Mouse (Mus musculus) heart, embryonic 11.5 days (tissue): ENCODE measurements around the gene Ust. TPM values are rescaled to one million over a fixed set of nuclear protein-coding genes. Genes with fewer than 3 reads are reported as not detected.

Experiments used
- ATAC-seq: fragments of 200-750 bp; cut with Nextera tagmentation; replicated peaks from 2 replicates; pipeline ENCODE4 v1.8.0; 2017; ENCODE audit warnings: moderate library complexity; ENCODE audit not compliant: insufficient number of reproducible peaks, low FRiP score, low TSS enrichment
- H3K27ac ChIP-seq: fragments of 300-500 bp; sonication (generic); 2 replicates; pipeline ENCODE4 v1.5.1; 2014; ENCODE audit warnings: mild to moderate bottlenecking, low read depth, low read length
- H3K27me3 ChIP-seq: fragments of 300-500 bp; sonication (generic); 2 replicates; pipeline ENCODE4 v1.6.1; 2014; ENCODE audit warnings: mild to moderate bottlenecking, low read length, mixed read lengths; ENCODE audit not compliant: control insufficient read depth, insufficient read depth
- H3K36me3 ChIP-seq: fragments of 300-500 bp; sonication (generic); 2 replicates; pipeline ENCODE4 v1.6.1; 2014; ENCODE audit warnings: mild to moderate bottlenecking, low read length, moderate library complexity, mixed read lengths; ENCODE audit not compliant: control insufficient read depth, insufficient read depth
- H3K4me1 ChIP-seq: fragments of 300-500 bp; sonication (generic); 2 replicates; pipeline ENCODE4 v1.6.1; 2014; ENCODE audit warnings: low read length; ENCODE audit not compliant: control insufficient read depth, insufficient read depth
- H3K4me2 ChIP-seq: fragments of 300-500 bp; sonication (generic); 2 replicates; pipeline ENCODE4 v1.6.1; 2014; ENCODE audit warnings: mild to moderate bottlenecking, moderate library complexity
- H3K4me3 ChIP-seq: fragments of 300-500 bp; sonication (generic); 2 replicates; pipeline ENCODE4 v1.5.1; 2014; ENCODE audit warnings: low read depth, low read length
- H3K9ac ChIP-seq: fragments of 300-500 bp; sonication (generic); 2 replicates; pipeline ENCODE4 v1.6.1; 2014; ENCODE audit warnings: mild to moderate bottlenecking, low read depth, low read length, moderate library complexity
- H3K9me3 ChIP-seq: fragments of 300-500 bp; sonication (generic); replicated peaks from 2 replicates; pipeline ENCODE4 v1.6.1; 2016; ENCODE audit warnings: low read length; ENCODE audit not compliant: control insufficient read depth
- WGBS: fragments of 180-500 bp; shearing (Covaris S2); extraction: QIAGEN DNeasy Blood & Tissue Kit; methylation state at CpG from one replicate; pipeline ENCODE4 v1.1.7; 2014; ENCODE audit not compliant: insufficient replicate concordance; 5-methylcytosine and 5-hydroxymethylcytosine counted together
- polyA plus RNA-seq: library from polyadenylated mRNA; unstranded; fragments of >200 nt; fragmentation: Nextera tagmentation; extraction: Ambion mirVana; gene quantifications from 2 replicates; pipeline ENCODE4 v1.2.1, GENCODE M21; 2014

Ust gene
- polyA plus RNA-seq, 1 experiment from 2014 or later: 2.5 TPM

DNA sequence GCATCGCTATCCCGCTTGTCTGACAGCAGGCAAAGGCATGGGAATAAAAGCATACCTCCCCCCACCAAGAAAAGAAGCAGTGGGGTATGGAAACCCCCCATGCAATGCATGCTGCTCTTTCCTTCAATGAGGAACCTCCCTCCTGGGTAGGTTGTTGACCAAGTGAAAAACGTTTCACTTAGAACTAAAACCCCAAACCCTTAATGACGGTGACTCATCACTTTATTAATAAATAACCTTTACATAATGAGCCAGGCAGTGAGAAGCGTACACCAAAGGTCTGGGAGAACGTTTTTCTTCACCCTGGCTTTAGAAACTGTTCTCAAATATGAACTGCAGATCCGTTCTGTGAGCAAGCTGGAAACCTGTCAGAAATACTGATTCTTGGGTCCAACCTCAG lies 130.4 kb downstream of the Ust start:
- Histone ChIP-seq H3K4me2 (no peak overlapping the region), H3K27ac (no peak overlapping the region), H3K9ac (no peak overlapping the region), H3K4me3 (no peak overlapping the region), H3K27me3 (no peaks in the 10 kb centered on the region), H3K36me3 (no peaks in the 10 kb centered on the region), H3K9me3 (no peaks in the 10 kb centered on the region), H3K4me1 (no peaks in the 10 kb centered on the region)
- 83% methylated on average over 7 of the region's 7 CpGs for WGBS
- ATAC-seq: no peak

- H3K4me2 ChIP-seq: no peak overlapping the region
- H3K27me3 ChIP-seq: no peaks in the 10 kb centered on the region
- H3K9ac ChIP-seq: no peak overlapping the region
- ATAC-seq: no peak
- H3K36me3 ChIP-seq: no peaks in the 10 kb centered on the region
- H3K9me3 ChIP-seq: no peaks in the 10 kb centered on the region
- H3K27ac ChIP-seq: no peak overlapping the region
- WGBS: 74% methylated on average over 10 of the region's 10 CpGs
- no peak overlapping the region for H3K4me3 ChIP-seq
- H3K4me1 ChIP-seq: no peaks in the 10 kb centered on the region
These were observed 148.6 kb downstream of the Ust start for GRCm38 (mm10) chr10:8369894-8370500.

- no peaks in the 10 kb centered on the region for H3K9me3 ChIP-seq
- no peaks in the 10 kb centered on the region for H3K27me3 ChIP-seq
- no peak overlapping the region for H3K27ac ChIP-seq
- no peak overlapping the region for H3K4me3 ChIP-seq
- no peaks in the 10 kb centered on the region for H3K4me1 ChIP-seq
- H3K36me3 ChIP-seq: no peaks in the 10 kb centered on the region
- no peak overlapping the region for H3K4me2 ChIP-seq
- WGBS: 52% methylated on average over 1 of the region's 1 CpGs
- ATAC-seq: no peak
- H3K9ac ChIP-seq: no peak overlapping the region
These were observed 152.8 kb downstream of the Ust start for GRCm38 (mm10) chr10:8365816-8366215.

DNA sequence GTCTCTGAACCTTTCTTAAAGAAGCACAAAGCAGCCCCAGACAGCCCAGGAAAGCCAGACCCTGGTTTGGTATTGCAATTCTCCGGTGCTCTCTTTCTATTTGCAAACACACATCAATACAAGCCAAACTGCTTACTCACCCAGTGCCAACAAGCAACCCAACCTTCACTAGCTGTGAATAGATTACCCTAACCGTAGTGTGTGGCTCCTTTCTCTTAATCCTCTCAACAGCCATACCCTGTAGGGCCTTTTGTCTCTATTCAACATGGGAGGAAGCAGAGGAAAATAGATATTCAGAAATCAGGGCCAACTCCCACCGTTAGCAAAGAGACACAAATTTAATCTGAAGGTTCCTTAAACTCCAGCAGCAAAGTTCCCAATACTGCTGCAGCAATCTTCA lies 154.4 kb downstream of the Ust start:
- WGBS: 53% methylated on average over 3 of the region's 3 CpGs
- Histone ChIP-seq H3K27ac (no peak overlapping the region), H3K4me3 (no peak overlapping the region), H3K9ac (no peak overlapping the region), H3K4me1 (no peaks in the 10 kb centered on the region), H3K27me3 (no peaks in the 10 kb centered on the region), H3K9me3 (no peaks in the 10 kb centered on the region), H3K4me2 (no peak overlapping the region), H3K36me3 (no peaks in the 10 kb centered on the region)
- ATAC-seq: no peak

- 60% methylated on average over 8 of the region's 8 CpGs for WGBS
- H3K4me2 ChIP-seq: no peak overlapping the region
- no peak overlapping the region for H3K4me3 ChIP-seq
- no peaks in the 10 kb centered on the region for H3K27me3 ChIP-seq
- H3K9me3 ChIP-seq: no peaks in the 10 kb centered on the region
- no peak overlapping the region for H3K27ac ChIP-seq
- no peaks in the 10 kb centered on the region for H3K36me3 ChIP-seq
- no peaks in the 10 kb centered on the region for H3K4me1 ChIP-seq
- no peak for ATAC-seq
- H3K9ac ChIP-seq: no peak overlapping the region
These were observed 155.3 kb downstream of the Ust start for GRCm38 (mm10) chr10:8363281-8363680.

- Histone ChIP-seq H3K4me3 (no peak overlapping the region), H3K27ac (no peak overlapping the region), H3K4me2 (no peak overlapping the region), H3K9ac (no peak overlapping the region), H3K4me1 (no peaks in the 10 kb centered on the region), H3K9me3 (no peaks in the 10 kb centered on the region), H3K27me3 (no peaks in the 10 kb centered on the region), H3K36me3 (no peaks in the 10 kb centered on the region)
- WGBS: 55% methylated on average over 15 of the region's 15 CpGs
- ATAC-seq: no peak
These were observed 160.2 kb downstream of the Ust start for GRCm38 (mm10) chr10:8358286-8359045.

DNA sequence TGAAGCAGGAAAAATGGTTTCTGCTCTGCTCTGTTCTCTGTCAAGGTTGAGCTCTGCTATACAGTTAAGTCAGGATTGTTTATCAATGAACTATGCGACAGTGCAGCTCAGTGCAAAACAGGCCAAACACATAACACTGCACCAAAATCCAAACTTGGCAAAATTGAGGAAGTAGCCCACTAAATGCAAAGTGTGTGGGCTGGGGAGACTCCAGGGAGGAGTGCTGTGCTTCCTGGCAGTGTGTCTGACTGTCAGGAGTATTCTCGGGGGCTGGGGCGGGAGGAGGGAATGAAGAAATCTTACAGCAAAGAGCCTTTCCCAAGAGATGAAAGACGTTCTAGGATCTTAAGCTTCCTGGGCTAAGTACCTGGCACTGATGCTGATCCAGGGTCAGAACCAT lies 165.1 kb downstream of the Ust start:
- 74% methylated on average over 4 of the region's 4 CpGs for WGBS
- Histone ChIP-seq H3K9ac (no peak overlapping the region), H3K9me3 (no peaks in the 10 kb centered on the region), H3K4me1 (no peaks in the 10 kb centered on the region), H3K27me3 (no peaks in the 10 kb centered on the region), H3K36me3 (no peaks in the 10 kb centered on the region), H3K4me2 (no peak overlapping the region), H3K27ac (no peak overlapping the region), H3K4me3 (no peak overlapping the region)
- no peak for ATAC-seq

DNA sequence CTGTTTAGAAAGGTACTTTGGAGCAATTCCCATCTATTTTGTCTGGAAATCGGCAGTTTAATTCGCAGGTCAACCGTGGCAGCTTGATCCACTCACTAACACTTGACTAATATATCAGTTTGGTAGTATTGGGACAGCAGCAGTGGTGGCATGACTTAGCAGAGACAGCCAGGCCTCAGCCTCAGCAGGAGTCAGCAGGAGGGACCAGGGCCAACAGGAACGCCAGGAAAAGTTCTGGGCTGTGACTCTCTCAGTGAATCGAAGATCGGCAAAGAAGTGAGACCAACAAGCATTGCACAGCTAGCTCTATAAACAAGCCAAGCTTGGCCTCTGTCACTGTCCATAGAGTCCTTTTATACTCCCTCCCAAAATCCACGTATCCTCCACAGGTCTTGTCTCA lies 168.0 kb downstream of the Ust start:
- H3K4me1 ChIP-seq: no peaks in the 10 kb centered on the region
- H3K4me2 ChIP-seq: no peak overlapping the region
- no peaks in the 10 kb centered on the region for H3K9me3 ChIP-seq
- WGBS: 86% methylated on average over 7 of the region's 7 CpGs
- no peak for ATAC-seq
- H3K9ac ChIP-seq: no peak overlapping the region
- H3K27ac ChIP-seq: no peak overlapping the region
- H3K36me3 ChIP-seq: no peaks in the 10 kb centered on the region
- no peak overlapping the region for H3K4me3 ChIP-seq
- H3K27me3 ChIP-seq: no peaks in the 10 kb centered on the region

DNA sequence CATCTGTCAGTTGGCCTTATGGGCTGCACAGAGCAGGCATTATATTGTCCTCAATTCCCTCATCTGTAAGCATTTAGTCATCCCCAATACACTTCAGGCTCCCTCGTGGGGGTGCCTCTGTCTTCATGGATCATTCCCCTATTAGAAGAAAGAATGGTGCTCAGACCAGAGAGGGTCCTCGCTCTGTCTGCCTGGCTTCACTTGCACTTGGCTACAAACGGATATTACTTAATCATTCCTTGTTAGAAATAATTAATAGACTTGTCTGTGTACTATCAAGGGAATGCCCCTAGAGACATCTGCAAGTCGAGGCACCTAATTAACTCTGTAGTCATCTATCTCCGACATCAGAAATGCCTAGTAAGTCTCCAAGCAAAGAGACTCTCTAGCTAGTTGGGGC lies 171.1 kb downstream of the Ust start:
- no peaks in the 10 kb centered on the region for H3K4me1 ChIP-seq
- H3K4me3 ChIP-seq: no peak overlapping the region
- H3K9me3 ChIP-seq: no peaks in the 10 kb centered on the region
- H3K4me2 ChIP-seq: no peak overlapping the region
- H3K36me3 ChIP-seq: no peaks in the 10 kb centered on the region
- ATAC-seq: no peak
- WGBS: 71% methylated on average over 5 of the region's 5 CpGs
- no peak overlapping the region for H3K27ac ChIP-seq
- no peaks in the 10 kb centered on the region for H3K27me3 ChIP-seq
- no peak overlapping the region for H3K9ac ChIP-seq
